Mouse (Mus musculus) gastrocnemius, adult 8-10 months (tissue): Measurements from ENCODE around the gene Cep295. TPM values are rescaled to one million over a fixed set of nuclear protein-coding genes. Genes with fewer than 3 reads are reported as not detected.
"Not testable (repeated sequence)": the region's sequence is repeated elsewhere in the genome, so short reads cannot be mapped to it uniquely, and the experiment has no call there.

ENCODE experiments used
- DNase-seq, 2 experiments: peaks; one replicate each; pipeline ENCODE4 v3.0.0; 2022; ENCODE audit warnings: low spot score in 2 of 2
- total RNA-seq, 4 experiments: library from RNA; stranded (reverse); gene quantifications; 2 replicates each; pipeline ENCODE4 v1.2.4; 2022

The Cep295 gene
- total RNA-seq, 4 experiments from 2014 or later = 5.5 to 8.2 (median 6.4) TPM

GRCm38 (mm10) chr9:15307257-15307656, 50.3 kb downstream of the Cep295 start:
- DNase-seq = no peak

GRCm38 (mm10) chr9:15306398-15307119, 51.0 kb downstream of the Cep295 start, which contains the start of gene 4931406C07Rik:
4931406C07Rik (minus strand) TSS chr9:15306448.
- DNase-seq = no peak

GRCm38 (mm10) chr9:15305503-15306397, 51.8 kb downstream of the Cep295 start, which contains the start of gene Taf1d:
Taf1d (plus strand) TSS chr9:15306214.
- peak; percentile 95 to 96 for DNase-seq

- no peak for DNase-seq
Observed at GRCm38 (mm10) chr9:15302881-15303280, 54.7 kb downstream of the Cep295 start.

GRCm38 (mm10) chr9:15302006-15302405, 55.6 kb downstream of the Cep295 start:
- not testable (repeated sequence) for DNase-seq

- peak; percentile 30 to 40 for DNase-seq
Observed at GRCm38 (mm10) chr9:15301399-15301798, 56.2 kb downstream of the Cep295 start.

GRCm38 (mm10) chr9:15300056-15300455, 57.5 kb downstream of the Cep295 start:
- no peak for DNase-seq

GRCm38 (mm10) chr9:15298451-15298850, 59.1 kb downstream of the Cep295 start:
- DNase-seq = no peak

- no peak for DNase-seq
Observed at GRCm38 (mm10) chr9:15297112-15297511, 60.5 kb downstream of the Cep295 start.

GRCm38 (mm10) chr9:15289251-15289650, 68.3 kb downstream of the Cep295 start:
- no peak for DNase-seq

GRCm38 (mm10) chr9:15288402-15288801, 69.2 kb downstream of the Cep295 start:
- no peak for DNase-seq

- DNase-seq = no peak
Observed at GRCm38 (mm10) chr9:15287846-15288245, 69.7 kb downstream of the Cep295 start.

GRCm38 (mm10) chr9:15285443-15285842, 72.1 kb downstream of the Cep295 start:
- DNase-seq = no peak

- DNase-seq = no peak
Observed at GRCm38 (mm10) chr9:15280491-15280879, 77.1 kb downstream of the Cep295 start.

GRCm38 (mm10) chr9:15279649-15280490, 77.7 kb downstream of the Cep295 start, which contains the start of gene Med17:
Med17 (minus strand) TSS chr9:15279931.
- peak; percentile 79 to 87 for DNase-seq

- DNase-seq = no peak
Observed at GRCm38 (mm10) chr9:15279139-15279648, 78.4 kb downstream of the Cep295 start.

- no peak for DNase-seq
Observed at GRCm38 (mm10) chr9:15278343-15278742, 79.2 kb downstream of the Cep295 start.

- no peak for DNase-seq
Observed at GRCm38 (mm10) chr9:15276855-15277254, 80.7 kb downstream of the Cep295 start.

- no peak for DNase-seq
Observed at GRCm38 (mm10) chr9:15273981-15274380, 83.6 kb downstream of the Cep295 start.
